Mouse (Mus musculus): ENCODE measurements at regions not wholly inside any gene's neighbourhood (a gene's known extent, or its start where the extent isn't known, plus 50 kb on each side); places are given as distances from the start of the nearest gene placed in this dataset.

DNA sequence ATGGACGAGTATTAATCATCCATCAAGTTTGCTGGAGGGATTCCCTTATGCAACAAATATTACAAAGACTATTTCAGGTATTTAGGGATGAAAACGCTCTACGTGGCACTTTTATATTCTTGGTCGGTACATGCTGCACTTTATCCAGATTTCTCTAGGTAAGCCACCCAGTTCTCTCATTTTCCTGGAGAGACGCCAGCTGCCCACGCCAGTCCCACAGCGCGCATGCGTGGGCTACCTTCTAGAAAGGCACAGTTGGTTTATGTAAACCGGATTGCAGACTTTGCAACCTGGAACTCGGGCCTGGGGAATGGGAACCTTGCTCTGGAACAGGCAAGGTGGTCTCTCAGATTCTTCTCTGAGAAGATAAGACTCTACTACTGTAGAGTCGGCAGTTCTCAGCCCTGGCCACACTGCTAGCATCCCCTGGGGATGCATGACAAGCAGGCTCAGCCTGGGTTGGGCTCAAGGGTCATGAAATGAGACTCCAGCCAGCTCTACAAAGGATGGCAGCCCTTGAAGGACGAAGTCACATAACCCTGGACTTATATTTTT is 265.0 kb downstream of the Etnk1 start:
- DNase-seq (ENCODE audit: low spot score), result no peak
- WGBS, result 91% methylated on average over 13 of the region's 13 CpGs
- ATAC-seq (replicated peaks; ENCODE audit: low FRiP score), result no peak
- Histone ChIP-seq H3K36me3 (ENCODE audit: control insufficient read depth, insufficient read depth, low read length) (no peaks in the 10 kb centered on the region), H3K27me3 (ENCODE audit: control insufficient read depth, insufficient read depth, low read length) (no peaks in the 10 kb centered on the region), H3K9me3 (ENCODE audit: control insufficient read depth, low read length) (no peaks in the 10 kb centered on the region), H3K4me2 (ENCODE audit: low read depth, low read length, severe bottlenecking) (no peak overlapping the region), H3K27ac (ENCODE audit: low read depth, low read length) (no peak overlapping the region), H3K4me3 (ENCODE audit: low read depth, low read length) (no peak overlapping the region), H3K9ac (ENCODE audit: low read length) (no peak overlapping the region), H3K4me1 (replicated peaks; ENCODE audit: control insufficient read depth, insufficient read depth, low read length) (no peaks in the 10 kb centered on the region)

DNA sequence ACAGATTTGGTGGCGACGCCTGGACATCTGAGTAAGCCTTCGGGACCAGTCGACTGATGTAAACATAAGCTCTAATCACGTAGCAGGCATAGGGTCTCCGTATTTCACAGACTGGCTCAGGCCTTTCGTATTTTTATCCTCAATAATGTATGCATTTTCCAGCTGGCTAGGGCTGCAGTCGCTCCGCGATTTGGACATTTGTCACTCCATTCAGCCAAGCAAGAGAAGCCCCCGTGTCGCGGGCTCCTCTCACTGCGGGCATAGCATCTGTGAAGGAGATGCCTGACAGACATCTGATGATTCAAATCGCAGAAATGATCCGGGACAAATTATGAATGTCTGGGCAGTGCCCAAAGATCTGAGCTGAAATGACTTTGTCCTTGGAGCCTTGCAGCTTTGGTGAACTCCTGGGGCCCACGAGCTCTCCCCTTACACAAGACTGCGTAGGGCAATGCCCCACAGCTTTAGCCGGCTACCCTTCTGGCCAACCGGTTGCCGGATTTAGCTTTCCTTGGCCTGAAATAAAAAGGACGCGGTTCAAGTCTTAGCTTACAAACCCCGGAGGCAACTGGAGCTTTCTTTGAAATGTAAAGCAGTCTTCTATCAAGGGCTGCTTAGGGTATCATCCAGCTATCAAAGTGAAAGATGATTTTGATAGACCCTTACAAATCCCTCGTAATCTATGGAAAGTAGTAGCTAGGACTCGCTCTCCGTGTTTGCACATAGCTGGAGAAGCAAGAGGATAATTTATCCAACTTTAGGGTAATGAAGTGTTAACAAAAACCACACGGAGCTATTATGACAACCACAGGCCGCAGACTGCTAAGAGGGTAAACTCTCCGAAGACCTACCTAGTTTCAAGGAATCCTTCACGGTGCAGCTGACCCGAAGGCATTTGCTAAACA is 270.6 kb downstream of the Etnk1 start:
- no peaks in the 10 kb centered on the region for H3K4me1 ChIP-seq (replicated peaks; ENCODE audit: control insufficient read depth, insufficient read depth, low read length)
- no peaks in the 10 kb centered on the region for H3K27me3 ChIP-seq (ENCODE audit: control insufficient read depth, insufficient read depth, low read length)
- no peaks in the 10 kb centered on the region for H3K36me3 ChIP-seq (ENCODE audit: control insufficient read depth, insufficient read depth, low read length)
- H3K27ac ChIP-seq (ENCODE audit: low read depth, low read length), result no peak overlapping the region
- H3K4me3 ChIP-seq (ENCODE audit: low read depth, low read length), result no peak overlapping the region
- WGBS, result 73% methylated on average over 32 of the region's 32 CpGs
- no peak overlapping the region for H3K9ac ChIP-seq (ENCODE audit: low read length)
- no peaks in the 10 kb centered on the region for H3K9me3 ChIP-seq (ENCODE audit: control insufficient read depth, low read length)
- ATAC-seq (replicated peaks; ENCODE audit: low FRiP score), result no peak
- H3K4me2 ChIP-seq (ENCODE audit: low read depth, low read length, severe bottlenecking), result no peak overlapping the region
- DNase-seq (ENCODE audit: low spot score), result no peak

- H3K4me2 ChIP-seq (ENCODE audit: low read depth, low read length, severe bottlenecking), result no peak overlapping the region
Measured at GRCm38 (mm10) chr6:143438272-143438591, 271.2 kb downstream of the Etnk1 start.

DNA sequence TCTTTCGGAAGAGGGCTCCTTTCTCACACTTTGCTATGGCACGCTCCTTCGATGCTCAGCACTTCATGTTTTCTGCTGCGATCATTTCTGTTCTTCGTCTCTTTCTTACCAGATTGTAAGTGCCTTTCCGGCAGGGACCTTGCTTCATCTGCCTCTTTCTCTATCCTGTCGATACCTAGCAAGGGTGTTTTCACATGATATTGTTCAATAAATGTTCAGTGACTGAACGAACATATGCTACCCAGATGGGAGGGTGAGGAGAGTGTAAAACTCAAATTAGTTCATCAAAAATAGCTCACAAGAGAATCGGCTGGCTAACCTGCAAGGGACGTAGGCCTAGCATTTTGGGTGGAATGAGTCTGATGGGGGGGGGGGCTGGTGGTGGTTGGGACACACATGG is 272.5 kb downstream of the Etnk1 start:
- H3K4me2 ChIP-seq (ENCODE audit: low read depth, low read length, severe bottlenecking), result no peak overlapping the region
- H3K4me3 ChIP-seq (ENCODE audit: low read depth, low read length), result no peak overlapping the region
- no peaks in the 10 kb centered on the region for H3K4me1 ChIP-seq (replicated peaks; ENCODE audit: control insufficient read depth, insufficient read depth, low read length)
- no peaks in the 10 kb centered on the region for H3K27me3 ChIP-seq (ENCODE audit: control insufficient read depth, insufficient read depth, low read length)
- no peak for DNase-seq (ENCODE audit: low spot score)
- H3K36me3 ChIP-seq (ENCODE audit: control insufficient read depth, insufficient read depth, low read length), result no peaks in the 10 kb centered on the region
- H3K27ac ChIP-seq (ENCODE audit: low read depth, low read length), result no peak overlapping the region
- no peak overlapping the region for H3K9ac ChIP-seq (ENCODE audit: low read length)
- 93% methylated on average over 10 of the region's 10 CpGs for whole genome bisulfite sequencing
- ATAC-seq (replicated peaks; ENCODE audit: low FRiP score), result no peak
- no peaks in the 10 kb centered on the region for H3K9me3 ChIP-seq (ENCODE audit: control insufficient read depth, low read length)

More at GRCm38 (mm10) chr6:143438272-143438591, 271.2 kb downstream of the Etnk1 start:
- WGBS, result 71% methylated on average over 5 of the region's 5 CpGs
- H3K36me3 ChIP-seq (ENCODE audit: control insufficient read depth, insufficient read depth, low read length), result no peaks in the 10 kb centered on the region
- no peak for ATAC-seq (replicated peaks; ENCODE audit: low FRiP score)
- H3K27me3 ChIP-seq (ENCODE audit: control insufficient read depth, insufficient read depth, low read length), result no peaks in the 10 kb centered on the region
- no peak overlapping the region for H3K9ac ChIP-seq (ENCODE audit: low read length)
- no peak for DNase-seq (ENCODE audit: low spot score)
- no peaks in the 10 kb centered on the region for H3K4me1 ChIP-seq (replicated peaks; ENCODE audit: control insufficient read depth, insufficient read depth, low read length)
- no peaks in the 10 kb centered on the region for H3K9me3 ChIP-seq (ENCODE audit: control insufficient read depth, low read length)
- H3K4me3 ChIP-seq (ENCODE audit: low read depth, low read length), result no peak overlapping the region
- no peak overlapping the region for H3K27ac ChIP-seq (ENCODE audit: low read depth, low read length)

- WGBS, result 84% methylated on average over 15 of the region's 15 CpGs
- DNase-seq (ENCODE audit: low spot score) (no peak), ATAC-seq (replicated peaks; ENCODE audit: low FRiP score) (no peak)
- no peaks in the 10 kb centered on the region for H3K36me3 ChIP-seq (ENCODE audit: control insufficient read depth, insufficient read depth, low read length)
- H3K9me3 ChIP-seq (ENCODE audit: control insufficient read depth, low read length), result no peaks in the 10 kb centered on the region
- no peaks in the 10 kb centered on the region for H3K27me3 ChIP-seq (ENCODE audit: control insufficient read depth, insufficient read depth, low read length)
- H3K9ac ChIP-seq (ENCODE audit: low read length), result no peak overlapping the region
- H3K4me3 ChIP-seq (ENCODE audit: low read depth, low read length), result no peak overlapping the region
- no peaks in the 10 kb centered on the region for H3K4me1 ChIP-seq (replicated peaks; ENCODE audit: control insufficient read depth, insufficient read depth, low read length)
- H3K27ac ChIP-seq (ENCODE audit: low read depth, low read length), result no peak overlapping the region
- no peak overlapping the region for H3K4me2 ChIP-seq (ENCODE audit: low read depth, low read length, severe bottlenecking)
Measured at GRCm38 (mm10) chr6:143440237-143440950, 273.4 kb downstream of the Etnk1 start.

GRCm38 (mm10) chr6:143442361-143442760 is 275.3 kb downstream of the Etnk1 start:
- DNase-seq (ENCODE audit: low spot score), result no peak
- no peak overlapping the region for H3K27ac ChIP-seq (ENCODE audit: low read depth, low read length)
- WGBS, result 93% methylated on average over 8 of the region's 8 CpGs

DNA sequence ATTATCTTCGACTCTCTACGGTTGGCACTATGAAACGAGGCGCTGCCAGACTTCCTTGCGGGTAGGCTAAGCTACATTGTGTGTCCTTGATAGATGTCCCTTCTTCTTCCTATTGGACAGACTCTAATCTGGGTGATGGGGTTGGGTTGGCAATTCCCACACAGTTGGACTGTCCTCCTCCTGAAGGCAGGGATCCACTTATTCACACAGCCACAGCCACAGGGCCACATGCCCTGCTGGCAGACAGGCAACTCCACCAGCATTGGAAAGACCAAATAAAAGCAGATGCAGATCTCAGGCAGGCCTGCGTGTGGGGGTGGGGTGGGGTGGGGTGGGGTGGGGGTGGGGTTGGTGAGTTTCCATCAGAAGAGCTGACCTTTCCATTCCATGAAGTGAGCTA is 276.4 kb downstream of the Etnk1 start:
- DNase-seq (ENCODE audit: low spot score) (no peak), ATAC-seq (replicated peaks; ENCODE audit: low FRiP score) (no peak)
- no peaks in the 10 kb centered on the region for H3K36me3 ChIP-seq (ENCODE audit: control insufficient read depth, insufficient read depth, low read length)
- H3K27me3 ChIP-seq (ENCODE audit: control insufficient read depth, insufficient read depth, low read length), result no peaks in the 10 kb centered on the region
- WGBS, result 89% methylated on average over 6 of the region's 6 CpGs
- H3K4me2 ChIP-seq (ENCODE audit: low read depth, low read length, severe bottlenecking), result no peak overlapping the region
- H3K9me3 ChIP-seq (ENCODE audit: control insufficient read depth, low read length), result no peaks in the 10 kb centered on the region
- no peak overlapping the region for H3K4me3 ChIP-seq (ENCODE audit: low read depth, low read length)
- H3K27ac ChIP-seq (ENCODE audit: low read depth, low read length), result no peak overlapping the region
- H3K9ac ChIP-seq (ENCODE audit: low read length), result no peak overlapping the region
- H3K4me1 ChIP-seq (replicated peaks; ENCODE audit: control insufficient read depth, insufficient read depth, low read length), result 0 out of 2 replicates have a peak, but pooled peaks cover 2% of the 10 kb centered on the region

More at GRCm38 (mm10) chr6:143442361-143442760, 275.3 kb downstream of the Etnk1 start:
- Histone ChIP-seq H3K4me2 (ENCODE audit: low read depth, low read length, severe bottlenecking) (no peak overlapping the region), H3K4me1 (replicated peaks; ENCODE audit: control insufficient read depth, insufficient read depth, low read length) (0 out of 2 replicates have a peak, but pooled peaks cover 2% of the 10 kb centered on the region), H3K27me3 (ENCODE audit: control insufficient read depth, insufficient read depth, low read length) (no peaks in the 10 kb centered on the region), H3K4me3 (ENCODE audit: low read depth, low read length) (no peak overlapping the region), H3K36me3 (ENCODE audit: control insufficient read depth, insufficient read depth, low read length) (no peaks in the 10 kb centered on the region), H3K9me3 (ENCODE audit: control insufficient read depth, low read length) (no peaks in the 10 kb centered on the region), H3K9ac (ENCODE audit: low read length) (no peak overlapping the region)
- no peak for ATAC-seq (replicated peaks; ENCODE audit: low FRiP score)

GRCm38 (mm10) chr6:143444782-143445181 is 277.8 kb downstream of the Etnk1 start:
- Histone ChIP-seq H3K9me3 (ENCODE audit: control insufficient read depth, low read length) (no peaks in the 10 kb centered on the region), H3K4me3 (ENCODE audit: low read depth, low read length) (no peak overlapping the region), H3K9ac (ENCODE audit: low read length) (no peak overlapping the region), H3K4me1 (replicated peaks; ENCODE audit: control insufficient read depth, insufficient read depth, low read length) (0 out of 2 replicates have a peak, but pooled peaks cover 2% of the 10 kb centered on the region), H3K4me2 (ENCODE audit: low read depth, low read length, severe bottlenecking) (no peak overlapping the region), H3K27ac (ENCODE audit: low read depth, low read length) (no peak overlapping the region), H3K36me3 (ENCODE audit: control insufficient read depth, insufficient read depth, low read length) (no peaks in the 10 kb centered on the region), H3K27me3 (ENCODE audit: control insufficient read depth, insufficient read depth, low read length) (no peaks in the 10 kb centered on the region)
- 94% methylated on average over 3 of the region's 3 CpGs for WGBS
- DNase-seq (ENCODE audit: low spot score) (no peak), ATAC-seq (replicated peaks; ENCODE audit: low FRiP score) (no peak)

Measured in forebrain, embryonic 11.5 days (tissue).